Mouse (Mus musculus) frontal cortex, postnatal 10 days (tissue): ENCODE results near the gene Atxn7l2.

Source experiments
- DNase-seq, 2 experiments: peaks; one replicate each; pipeline ENCODE4 v3.0.0; 2022; ENCODE audit warnings: low spot score in 2 of 2, mixed read lengths in 1 of 2

Atxn7l2 gene

GRCm38 (mm10) chr3:108178756-108179715 lies 31.7 kb downstream of the Atxn7l2 start:
- DNase-seq, result no peak

- peak; percentile 63 for DNase-seq
Observed at GRCm38 (mm10) chr3:108174672-108175531, 35.8 kb downstream of the Atxn7l2 start.

GRCm38 (mm10) chr3:108169199-108169598 lies 41.5 kb downstream of the Atxn7l2 start:
- DNase-seq, result peak in 1 of 2 experiments; percentile 5

- DNase-seq, result peak in 1 of 2 experiments; percentile 8
Observed at GRCm38 (mm10) chr3:108167499-108167898, 43.2 kb downstream of the Atxn7l2 start.

GRCm38 (mm10) chr3:108166486-108167211 lies 44.1 kb downstream of the Atxn7l2 start:
- DNase-seq, result peak; percentile 63 to 71

- DNase-seq, result no peak
Observed at GRCm38 (mm10) chr3:108165532-108166315, 45.0 kb downstream of the Atxn7l2 start.

GRCm38 (mm10) chr3:108164807-108165206 lies 45.9 kb downstream of the Atxn7l2 start:
- peak; percentile 78 to 87 for DNase-seq

GRCm38 (mm10) chr3:108164091-108164490 lies 46.6 kb downstream of the Atxn7l2 start:
- DNase-seq, result no peak

- DNase-seq, result peak; percentile 53 to 68
Observed at GRCm38 (mm10) chr3:108158383-108159037, 52.2 kb downstream of the Atxn7l2 start.

GRCm38 (mm10) chr3:108154656-108155055 lies 56.1 kb downstream of the Atxn7l2 start, which contains the start of gene Gpr61:
Gpr61 (minus strand) TSS chr3:108154882.
- peak in 1 of 2 experiments; percentile 65 for DNase-seq

GRCm38 (mm10) chr3:108152290-108152689 lies 58.4 kb downstream of the Atxn7l2 start:
- DNase-seq, result no peak
